Mouse (Mus musculus): ENCODE data around the gene Arhgap15.

Arhgap15 gene

DNA sequence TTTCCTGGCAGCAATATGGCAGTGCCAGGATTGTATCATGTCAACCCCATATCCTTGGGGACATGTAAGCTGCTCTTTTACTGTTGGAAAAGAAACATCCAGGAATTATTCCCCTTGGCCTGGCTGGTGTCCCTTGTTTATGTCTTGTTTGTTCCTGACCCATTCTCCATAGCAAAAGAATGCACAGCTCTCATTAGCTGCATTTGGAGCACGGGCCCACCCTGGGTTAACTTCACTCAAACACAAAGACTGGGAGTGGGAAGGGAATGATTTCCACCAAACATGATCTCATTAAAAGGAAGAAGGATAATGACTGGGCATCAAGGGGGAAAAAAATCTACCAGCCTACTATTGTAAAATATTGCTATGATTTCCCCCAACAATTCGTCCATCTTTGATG is 600.5 kb downstream of the Arhgap15 start:
- DNase-seq (ENCODE audit: low read depth, low spot score): no peak

- no peak for DNase-seq (ENCODE audit: low read depth, low spot score)
These were observed 604.3 kb downstream of the Arhgap15 start for GRCm38 (mm10) chr2:44352885-44353284.

- DNase-seq (ENCODE audit: low read depth, low spot score): no peak
These were observed 605.0 kb downstream of the Arhgap15 start for GRCm38 (mm10) chr2:44353594-44353993.

- no peak for DNase-seq (ENCODE audit: low read depth, low spot score)
These were observed 606.2 kb downstream of the Arhgap15 start for GRCm38 (mm10) chr2:44354786-44355185.

DNA sequence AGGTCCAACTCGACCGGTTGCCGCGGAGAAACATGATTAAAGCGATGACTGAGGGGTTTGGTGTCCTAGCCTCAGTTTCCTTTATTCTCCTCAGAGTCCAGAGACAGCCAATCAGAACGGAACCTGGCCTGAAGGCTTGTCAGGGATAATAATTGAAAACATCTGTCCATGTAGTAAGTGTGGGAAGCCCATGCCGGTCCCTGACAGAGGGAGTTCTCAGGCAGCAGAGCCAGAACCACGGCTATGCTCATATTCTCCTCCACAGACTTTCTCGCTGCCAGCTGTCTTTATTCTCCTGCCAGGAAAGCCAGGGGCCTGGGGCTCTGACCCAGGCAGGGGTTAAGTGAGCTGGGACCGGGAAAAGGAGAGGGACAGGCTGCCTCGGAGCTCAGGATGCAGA is 606.7 kb downstream of the Arhgap15 start:
- no peak for DNase-seq (ENCODE audit: low read depth, low spot score)

- DNase-seq (ENCODE audit: low read depth, low spot score): no peak
These were observed 607.7 kb downstream of the Arhgap15 start for GRCm38 (mm10) chr2:44356248-44356886.

DNA sequence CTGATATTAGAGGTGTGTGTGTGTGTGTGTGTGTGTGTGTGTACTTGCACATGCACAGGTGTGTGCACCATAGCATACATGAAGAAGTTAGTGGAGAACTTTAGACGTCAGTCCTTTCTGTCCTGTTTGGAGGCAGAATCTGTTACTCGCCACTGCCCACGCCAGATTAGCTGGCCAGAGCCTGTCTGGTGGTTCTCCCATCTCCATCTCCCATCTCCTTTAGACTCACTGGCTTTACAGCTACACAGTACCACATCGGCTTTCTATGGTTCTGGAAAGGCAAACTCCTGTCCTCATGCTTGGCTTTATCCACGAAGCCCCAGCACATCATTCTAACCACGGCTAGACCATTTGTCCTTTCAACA is 608.2 kb downstream of the Arhgap15 start:
- no peak for DNase-seq (ENCODE audit: low read depth, low spot score)

DNA sequence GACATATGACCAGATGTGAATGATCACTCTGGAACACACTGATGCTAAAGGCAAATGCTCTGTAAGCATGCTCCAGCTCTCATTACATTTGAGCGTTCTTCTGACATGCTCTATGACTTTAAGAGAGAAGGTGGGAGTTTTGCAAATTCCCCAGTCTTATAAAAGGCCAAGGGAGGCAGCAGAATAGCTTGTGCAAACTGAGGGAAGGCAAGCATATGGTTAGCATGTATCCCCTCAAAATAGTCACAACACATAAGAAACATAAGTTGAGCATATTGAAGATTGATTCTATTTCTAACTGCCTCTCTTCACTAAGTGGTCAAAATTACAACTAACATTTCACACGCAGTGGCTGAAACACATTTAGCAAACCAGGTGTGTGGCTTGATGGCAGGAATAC is 631.6 kb downstream of the Arhgap15 start:
- no peak for DNase-seq (ENCODE audit: low read depth, low spot score)

DNA sequence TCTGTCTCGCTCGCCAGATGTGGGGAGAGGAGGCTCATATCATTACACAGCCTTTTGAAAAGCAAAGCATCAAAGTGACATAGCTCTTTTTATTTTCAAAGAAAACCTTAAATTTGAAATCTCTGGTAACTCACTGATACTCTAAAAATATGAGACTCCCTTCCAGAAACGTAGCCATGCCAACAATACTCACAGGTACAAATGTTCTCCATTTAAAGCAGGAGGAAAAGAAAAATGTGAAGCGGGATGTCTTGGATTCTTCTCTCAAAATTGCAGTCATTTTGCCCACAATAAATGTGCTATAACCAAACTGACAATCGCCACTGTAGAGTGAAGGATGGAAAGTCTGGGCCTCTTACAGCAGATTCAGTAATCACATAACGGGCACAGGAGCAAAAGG is 635.9 kb downstream of the Arhgap15 start:
- no peak for DNase-seq (ENCODE audit: low read depth, low spot score)

DNA sequence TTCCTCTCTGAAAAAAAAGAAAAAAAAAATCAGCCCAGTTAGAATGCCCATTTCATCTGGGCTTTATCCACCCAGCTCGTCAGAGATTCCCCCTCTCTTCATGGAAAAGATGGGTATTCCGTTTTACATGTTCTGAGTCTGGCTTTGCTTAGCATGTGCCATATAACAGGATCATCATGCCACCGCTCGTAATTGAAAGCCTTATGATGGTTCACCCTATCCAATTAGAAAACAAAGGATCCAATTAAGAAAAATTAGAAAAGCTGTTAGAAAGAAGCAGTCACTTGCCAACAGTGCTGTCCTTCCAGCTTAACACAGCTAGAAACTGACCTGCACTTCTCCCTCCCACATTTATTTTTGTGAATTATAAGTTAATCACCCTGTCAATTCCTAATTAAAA is 640.9 kb downstream of the Arhgap15 start:
- no peak for DNase-seq (ENCODE audit: low read depth, low spot score)

- no peak for DNase-seq (ENCODE audit: low read depth, low spot score)
These were observed 645.2 kb downstream of the Arhgap15 start for GRCm38 (mm10) chr2:44393789-44394188.

DNA sequence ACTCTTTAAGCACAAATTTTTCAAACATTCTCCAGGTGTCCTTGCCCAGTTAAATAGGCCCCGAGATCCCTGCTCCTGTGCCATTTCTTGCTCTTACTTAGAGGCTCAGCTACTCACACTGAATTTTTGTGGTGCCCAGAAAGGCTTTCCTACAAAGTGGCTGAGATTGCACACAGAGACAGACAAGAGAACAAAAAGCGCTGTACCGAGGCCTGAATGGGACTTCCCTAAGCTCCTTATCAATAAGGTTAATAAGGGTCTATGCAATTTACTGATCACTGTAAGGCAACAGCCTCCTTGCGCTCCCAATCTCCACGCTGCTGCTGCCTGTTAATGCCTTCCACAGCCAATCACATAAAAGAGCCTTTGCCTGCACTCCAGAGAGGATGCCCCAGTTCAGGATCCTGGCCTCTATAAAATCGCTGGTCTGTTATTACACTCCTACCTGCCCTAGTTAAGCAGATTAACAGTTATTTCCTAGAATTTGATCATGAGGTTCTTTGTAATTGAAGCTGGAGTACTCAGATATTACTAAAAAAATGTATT is 646.4 kb downstream of the Arhgap15 start:
- no peak for DNase-seq (ENCODE audit: low read depth, low spot score)

DNA sequence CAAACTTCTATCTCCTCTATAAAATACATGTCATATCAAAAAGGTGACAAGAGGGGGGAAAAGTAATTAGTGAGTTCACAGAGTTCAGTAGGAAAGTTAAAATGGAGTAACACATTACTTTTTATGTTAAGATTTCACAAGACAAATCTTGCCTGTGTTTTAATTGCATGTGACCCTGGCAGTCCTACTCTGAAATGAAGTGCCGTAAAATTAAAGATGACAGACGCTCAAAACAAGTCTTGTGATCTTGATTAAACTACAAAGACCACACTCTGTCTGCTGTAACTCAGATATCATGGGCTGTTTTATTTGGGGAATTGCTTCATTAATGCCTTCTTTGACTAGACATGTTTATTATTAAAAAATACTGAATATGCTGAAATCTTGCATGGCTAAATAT is 647.0 kb downstream of the Arhgap15 start:
- DNase-seq (ENCODE audit: low read depth, low spot score): no peak

DNA sequence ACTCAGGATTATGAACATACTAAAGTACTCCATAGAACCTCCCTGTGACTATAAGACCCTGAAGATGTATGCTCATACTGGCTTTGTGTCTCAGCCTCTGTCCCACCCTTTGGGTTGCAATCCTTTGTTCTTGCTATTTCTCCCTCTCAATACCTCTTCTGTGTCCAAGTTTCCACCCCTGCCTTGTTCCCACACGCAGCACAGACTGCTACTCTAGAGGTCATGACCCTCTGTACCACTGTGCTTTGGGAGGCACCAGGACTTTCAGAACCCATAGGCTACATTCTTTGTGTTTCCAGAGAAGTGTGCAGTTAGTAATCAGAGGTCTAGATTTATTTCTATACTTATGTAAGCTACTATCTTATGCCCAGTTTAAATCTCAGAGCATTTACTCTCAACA is 648.6 kb downstream of the Arhgap15 start:
- no peak for DNase-seq (ENCODE audit: low read depth, low spot score)

DNA sequence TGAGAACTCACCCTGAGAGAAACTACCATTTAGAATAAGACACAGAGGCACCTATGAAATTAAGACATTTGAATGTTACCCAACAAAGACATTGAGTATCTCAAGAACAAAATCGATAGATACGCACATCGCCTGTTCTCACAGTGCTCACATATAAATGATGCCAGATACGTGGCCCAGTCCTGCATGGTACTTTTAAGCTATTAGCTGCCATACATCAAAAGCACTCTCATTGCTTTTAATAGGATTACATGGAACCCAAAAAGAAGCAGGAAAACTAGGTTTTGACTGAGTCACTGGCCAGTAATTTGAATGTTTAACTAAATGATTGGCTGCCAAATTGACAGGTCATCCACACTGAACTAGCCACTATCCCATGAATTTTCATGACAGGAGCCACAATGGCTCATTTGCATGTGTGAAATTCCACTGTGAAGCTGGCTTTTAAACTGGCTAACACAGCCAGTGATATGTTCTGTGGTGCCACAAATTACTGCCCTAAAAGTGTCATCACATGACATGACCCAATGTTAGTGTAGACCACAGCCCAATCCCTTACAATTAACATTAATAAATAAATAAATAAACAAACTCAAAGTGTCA is 649.2 kb downstream of the Arhgap15 start:
- DNase-seq (ENCODE audit: low read depth, low spot score): no peak

DNA sequence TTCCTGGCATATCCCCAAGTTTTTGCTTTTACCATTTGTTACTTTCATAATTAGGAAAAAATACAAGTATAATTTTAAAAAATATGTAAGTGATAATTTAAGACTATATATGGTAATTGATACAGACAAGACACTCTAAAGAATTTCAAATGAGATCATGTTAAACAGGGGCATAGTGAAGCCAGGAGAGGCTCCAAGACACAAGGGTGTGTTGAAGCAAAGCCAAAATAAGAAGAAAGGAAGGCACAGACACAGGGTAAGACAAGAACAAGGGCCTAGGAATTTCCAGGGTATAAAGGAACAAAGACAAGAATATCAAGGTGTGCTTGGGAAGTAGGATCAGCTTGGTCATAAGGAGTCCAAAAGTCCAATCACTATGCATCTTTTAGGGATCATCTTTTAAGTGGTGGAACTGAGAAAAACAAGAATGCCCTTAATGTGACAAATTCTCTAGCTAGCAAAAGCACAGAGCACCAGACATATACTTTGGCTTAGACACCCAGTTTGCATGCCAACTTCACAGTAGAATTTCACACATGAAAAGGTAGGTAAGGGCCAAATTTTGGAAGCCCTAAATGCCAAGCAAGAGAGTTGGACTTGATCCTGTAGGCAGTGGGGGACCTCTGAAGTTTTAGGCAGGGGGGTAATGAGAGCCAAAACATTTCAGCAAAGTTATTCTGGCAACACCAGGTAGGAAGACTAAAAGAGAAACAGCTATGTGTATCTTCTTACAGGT is 650.7 kb downstream of the Arhgap15 start:
- no peak for DNase-seq (ENCODE audit: low read depth, low spot score)

GRCm38 (mm10) chr2:44401704-44402422 is 653.2 kb downstream of the Arhgap15 start:
- no peak for DNase-seq (ENCODE audit: low read depth, low spot score)

- DNase-seq (ENCODE audit: low read depth, low spot score): no peak
These were observed 663.0 kb downstream of the Arhgap15 start for GRCm38 (mm10) chr2:44411660-44412059.

DNA sequence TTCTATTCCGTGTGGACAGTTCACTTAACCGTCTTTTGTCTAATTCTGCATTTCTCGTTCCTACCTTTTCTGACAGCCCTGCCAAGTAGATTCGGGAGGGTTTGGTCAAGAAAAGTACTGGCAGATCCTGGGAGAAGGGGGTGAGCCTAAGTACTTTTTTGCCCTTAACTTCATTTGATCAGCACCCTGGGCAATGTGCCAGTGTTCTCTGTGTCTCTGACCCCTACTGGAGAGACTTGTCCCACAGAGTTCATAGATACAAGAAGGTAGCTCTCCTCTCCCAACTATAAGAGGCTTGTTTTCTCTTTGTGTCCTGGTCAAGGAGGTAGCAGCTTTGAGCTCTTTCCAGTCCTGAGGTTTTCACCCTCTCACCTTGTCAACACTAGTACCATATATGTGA is 667.7 kb downstream of the Arhgap15 start:
- no peak for DNase-seq (ENCODE audit: low read depth, low spot score)

DNA sequence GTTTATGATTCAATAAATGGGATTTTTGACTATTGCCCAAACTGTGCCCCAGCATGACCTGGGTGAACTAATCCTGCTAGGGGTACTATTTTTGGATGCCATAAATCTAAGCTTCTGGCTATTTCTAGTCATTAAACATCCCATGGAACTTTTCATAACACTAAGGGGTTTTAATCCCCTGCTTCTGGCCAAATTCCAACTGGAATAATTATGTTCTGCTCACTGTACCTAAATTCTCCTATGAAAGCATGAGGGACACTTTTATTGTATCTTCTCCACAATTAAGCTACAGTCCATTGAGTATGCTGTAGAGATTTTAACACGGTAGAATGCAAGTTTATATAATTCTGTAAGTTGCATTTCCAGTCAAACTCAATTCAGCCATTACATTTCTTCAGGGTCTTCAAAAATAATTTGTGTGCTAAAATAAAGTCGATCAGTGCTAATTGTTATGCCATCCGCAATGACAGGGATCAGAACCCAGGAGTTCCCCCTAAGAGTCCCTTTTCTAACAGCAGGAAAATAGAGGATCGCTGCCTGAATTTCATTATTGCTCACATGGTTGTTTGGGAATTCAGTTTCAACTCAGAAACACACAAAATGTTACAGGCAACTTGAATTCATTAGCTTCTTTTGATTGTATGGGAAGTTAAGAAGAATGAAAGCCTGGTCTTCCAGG is 671.1 kb downstream of the Arhgap15 start:
- no peak for DNase-seq (ENCODE audit: low read depth, low spot score)

DNA sequence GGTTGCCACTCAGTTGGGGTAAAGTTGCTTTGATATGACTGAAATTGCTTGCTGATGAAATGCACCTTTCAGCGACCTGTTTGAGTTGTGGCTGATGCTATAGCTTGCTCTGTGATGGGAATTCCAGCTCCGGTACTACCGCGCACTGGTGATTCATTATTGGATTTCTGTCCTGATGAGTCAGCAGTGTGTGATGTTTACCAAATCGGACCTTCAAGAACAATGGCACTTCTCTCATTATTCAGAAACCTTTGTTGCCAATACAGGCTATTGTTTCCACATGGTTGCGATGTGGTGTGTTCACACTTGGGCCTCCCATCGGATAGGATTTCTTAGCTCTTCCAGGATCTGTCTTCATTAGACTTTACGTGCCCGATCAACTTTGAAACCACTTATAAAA is 681.9 kb downstream of the Arhgap15 start:
- DNase-seq (ENCODE audit: low read depth, low spot score): no peak

DNA sequence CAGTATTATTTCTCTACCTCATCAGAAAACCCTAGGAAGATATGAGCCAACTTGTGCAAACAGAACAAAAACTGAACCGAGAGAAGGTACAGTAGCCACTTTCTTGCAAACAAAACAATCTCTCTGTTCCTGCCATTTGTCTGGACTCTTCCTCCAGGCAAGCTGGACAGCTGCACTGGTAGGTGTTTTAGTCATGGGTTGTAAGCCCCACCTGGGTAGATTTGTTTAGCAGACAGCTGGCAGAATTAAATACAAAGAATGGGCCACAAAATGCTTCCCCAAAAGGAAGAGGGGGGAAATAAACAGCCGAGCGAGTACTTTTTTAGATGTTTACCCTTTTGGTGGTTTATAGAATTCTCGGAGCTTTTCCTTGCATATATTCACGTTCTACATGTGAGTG is 688.0 kb downstream of the Arhgap15 start:
- DNase-seq (ENCODE audit: low read depth, low spot score): no peak

Measured in skeletal muscle tissue, adult 2 months (tissue).